Mouse (Mus musculus) megakaryocyte, embryonic 14.5 days (primary cell): ENCODE measurements at regions not wholly inside any gene's neighbourhood (a gene's known extent, or its start where the extent isn't known, plus 50 kb on each side); places are given as distances from the start of the nearest gene placed in this dataset.

ENCODE experiments used
- H3K27me3 ChIP-seq: replicated peaks from 2 replicates; pipeline ENCODE3; 2012; ENCODE audit warnings: inconsistent platforms
- H3K36me3 ChIP-seq: replicated peaks from 2 replicates; pipeline ENCODE3; 2012; ENCODE audit warnings: low read length, inconsistent platforms, mixed read lengths
- H3K4me1 ChIP-seq: 2 replicates; pipeline ENCODE4 v1.6.1; 2012; ENCODE audit warnings: inconsistent platforms
- H3K4me3 ChIP-seq: replicated peaks from 2 replicates; pipeline ENCODE3; 2012; ENCODE audit warnings: moderate library complexity, mild to moderate bottlenecking, inconsistent platforms
- H3K9me3 ChIP-seq: 2 replicates; pipeline ENCODE4 v1.6.1; 2012; ENCODE audit warnings: inconsistent platforms
- FLI1 ChIP-seq: IDR thresholded peaks from 2 replicates; pipeline ENCODE4 v1.6.1; 2012; ENCODE audit warnings: low read length, inconsistent platforms, mixed read lengths
- GATA1 ChIP-seq: IDR thresholded peaks from 3 replicates; pipeline ENCODE4 v1.6.1; 2012; ENCODE audit warnings: mixed read lengths, low read length, inconsistent platforms, borderline replicate concordance

DNA sequence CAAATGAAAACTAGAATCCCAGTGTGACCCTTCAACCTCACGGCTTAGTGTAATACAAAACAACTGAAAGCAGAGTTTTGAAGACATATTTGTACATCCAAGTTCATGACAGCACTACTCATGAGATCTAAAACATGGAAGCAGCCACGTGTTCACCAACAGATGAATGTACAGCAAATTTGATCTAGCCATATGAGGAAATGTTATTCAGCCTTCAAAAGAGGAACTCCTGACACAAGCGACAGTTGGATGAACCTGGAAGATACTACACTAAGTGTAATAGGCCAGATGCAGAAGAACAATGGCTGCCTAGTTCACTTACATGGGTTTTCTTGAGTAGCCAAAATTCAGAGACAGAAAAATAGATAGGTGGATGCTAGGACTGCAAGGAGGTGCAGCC is 212.0 kb upstream of the Cdyl start:
- H3K9me3 ChIP-seq: no peaks in the 10 kb centered on the region
- H3K36me3 ChIP-seq: no peaks in the 10 kb centered on the region
- H3K27me3 ChIP-seq: no peaks in the 10 kb centered on the region
- no peaks in the 10 kb centered on the region for H3K4me1 ChIP-seq
- H3K4me3 ChIP-seq: no peak overlapping the region
- TF ChIP-seq GATA1 (no peak), FLI1 (no peak)

DNA sequence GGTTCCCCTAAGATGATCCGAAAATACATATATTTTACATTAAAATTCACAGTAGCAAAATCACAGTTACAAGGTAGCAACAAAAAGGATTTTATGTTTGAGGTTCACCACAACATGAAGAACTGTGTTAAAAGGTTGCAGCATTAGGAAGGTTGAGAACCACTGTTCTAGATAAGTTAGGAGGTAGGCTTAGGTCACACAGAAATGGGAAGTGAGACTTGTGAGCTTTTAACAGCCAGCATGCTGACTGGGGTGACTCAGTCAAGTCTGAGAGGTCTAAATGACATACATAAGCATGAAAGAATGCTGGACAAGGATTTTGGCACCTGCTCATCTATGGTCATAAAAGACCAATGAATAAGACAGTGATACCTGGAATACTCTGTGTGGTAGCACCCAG is 207.2 kb upstream of the Cdyl start:
- Histone ChIP-seq H3K4me1 (no peaks in the 10 kb centered on the region), H3K4me3 (no peak overlapping the region), H3K9me3 (no peaks in the 10 kb centered on the region), H3K36me3 (no peaks in the 10 kb centered on the region), H3K27me3 (peaks cover 2% of the 10 kb centered on the region)
- TF ChIP-seq GATA1 (no peak), FLI1 (no peak)

DNA sequence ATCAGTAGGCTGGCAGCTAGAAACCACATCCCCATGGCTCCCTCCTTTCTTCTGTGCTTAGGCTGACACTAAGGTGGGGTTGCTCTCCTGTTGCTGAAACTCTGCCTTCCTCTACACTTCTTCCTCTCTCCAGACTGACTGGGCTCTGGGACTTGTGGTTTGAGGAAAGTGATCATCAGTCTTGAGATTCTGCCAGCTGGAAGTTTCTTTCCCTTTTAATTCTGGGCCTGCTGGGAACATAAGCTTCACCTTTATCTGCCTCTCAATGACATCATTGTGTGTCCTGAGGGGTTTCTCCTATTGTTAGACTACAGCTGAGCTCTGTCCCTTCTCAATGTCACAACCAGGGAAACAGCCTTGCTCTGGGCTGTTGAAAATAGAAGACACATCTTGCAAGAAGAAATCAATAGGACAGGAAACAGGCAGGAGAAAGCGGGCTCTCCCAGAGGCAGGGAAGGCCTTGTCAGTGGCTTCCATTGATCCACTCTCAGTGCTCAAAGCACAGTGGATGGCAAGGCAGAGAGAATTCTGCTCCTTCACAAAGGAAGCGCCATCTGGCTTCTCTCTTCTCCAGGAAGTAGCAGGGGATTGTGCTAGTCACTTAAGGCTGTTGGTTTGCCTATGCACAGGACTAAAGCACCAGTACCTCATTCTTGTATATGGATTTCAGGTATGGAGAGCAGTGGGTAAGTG is 206.3 kb upstream of the Cdyl start:
- no peaks in the 10 kb centered on the region for H3K9me3 ChIP-seq
- H3K4me3 ChIP-seq: no peak overlapping the region
- TF ChIP-seq GATA1: no peak
- TF ChIP-seq FLI1: no peak
- H3K27me3 ChIP-seq: peaks cover 2% of the 10 kb centered on the region
- H3K4me1 ChIP-seq: no peaks in the 10 kb centered on the region
- H3K36me3 ChIP-seq: no peaks in the 10 kb centered on the region

DNA sequence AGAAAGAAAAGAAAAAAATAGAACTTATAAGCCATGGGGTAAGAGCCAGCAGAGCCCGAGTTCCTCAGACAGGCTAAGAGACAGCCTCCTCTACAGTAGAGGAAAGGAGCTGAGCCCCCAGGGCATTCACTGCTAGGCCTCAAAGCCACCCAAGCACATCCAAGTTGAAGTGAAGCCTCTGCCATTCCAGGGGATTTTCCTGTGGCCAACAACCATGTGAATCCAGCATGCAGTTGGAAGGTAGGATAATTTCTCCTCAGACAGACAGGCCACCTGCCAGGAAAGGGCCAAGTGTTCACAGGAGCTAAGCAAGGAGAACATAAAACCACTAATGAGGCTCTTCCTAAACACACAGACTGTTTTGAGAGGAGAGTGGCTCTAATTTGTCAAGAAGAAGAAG is 199.6 kb upstream of the Cdyl start:
- H3K4me3 ChIP-seq: no peak overlapping the region
- H3K36me3 ChIP-seq: no peaks in the 10 kb centered on the region
- no peaks in the 10 kb centered on the region for H3K4me1 ChIP-seq
- TF ChIP-seq FLI1 (no peak), GATA1 (no peak)
- 0 out of 2 replicates have a peak, but pooled peaks cover 3% of the 10 kb centered on the region for H3K9me3 ChIP-seq
- H3K27me3 ChIP-seq: no peaks in the 10 kb centered on the region

DNA sequence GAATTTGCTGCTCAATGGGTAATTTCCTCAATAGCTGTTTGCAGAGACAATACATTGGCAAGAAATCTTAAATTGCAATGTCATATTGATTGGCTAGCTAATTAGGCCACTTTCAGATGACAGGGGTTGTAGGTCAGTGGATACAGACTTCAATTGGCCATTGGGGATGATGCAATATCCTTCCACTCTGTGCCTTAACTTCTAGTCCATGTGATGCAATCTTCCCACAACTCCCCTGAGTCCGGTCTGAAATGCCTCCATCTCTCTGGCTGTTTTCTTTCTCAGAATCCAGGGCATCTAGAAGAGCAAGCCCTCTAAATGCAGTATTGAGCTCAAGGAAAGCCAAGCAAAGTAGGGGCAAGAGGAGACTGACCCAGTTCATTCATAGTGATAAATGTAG is 196.4 kb upstream of the Cdyl start:
- TF ChIP-seq GATA1 (no peak), FLI1 (no peak)
- no peaks in the 10 kb centered on the region for H3K36me3 ChIP-seq

DNA sequence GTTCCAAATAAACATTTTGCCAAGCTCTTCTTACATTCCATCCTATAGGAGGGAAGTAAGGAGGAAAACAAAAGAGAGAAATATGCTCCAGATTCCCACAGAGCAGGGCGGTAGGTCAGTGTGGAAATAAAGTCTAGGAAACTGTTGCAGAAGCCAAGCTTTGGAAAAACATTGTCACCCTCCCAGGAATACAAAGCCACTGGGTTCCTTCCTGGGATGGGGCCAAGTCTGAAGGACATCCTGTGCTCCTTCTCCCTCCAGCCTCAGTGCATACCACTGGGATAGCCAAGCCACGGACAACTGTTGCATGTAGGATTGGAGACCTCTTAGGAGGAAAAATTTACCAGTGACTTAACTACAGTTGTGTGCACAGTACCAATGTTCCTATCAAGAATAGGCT is 195.8 kb upstream of the Cdyl start:
- Histone ChIP-seq H3K4me3 (no peak overlapping the region), H3K9me3 (0 out of 2 replicates have a peak, but pooled peaks cover 3% of the 10 kb centered on the region), H3K36me3 (no peaks in the 10 kb centered on the region), H3K4me1 (no peaks in the 10 kb centered on the region), H3K27me3 (no peaks in the 10 kb centered on the region)
- TF ChIP-seq GATA1 (no peak), FLI1 (no peak)

More for the DNA sequence above, 196.4 kb upstream of the Cdyl start:
- Histone ChIP-seq H3K4me3 (no peak overlapping the region), H3K27me3 (no peaks in the 10 kb centered on the region), H3K9me3 (0 out of 2 replicates have a peak, but pooled peaks cover 3% of the 10 kb centered on the region), H3K4me1 (no peaks in the 10 kb centered on the region)

DNA sequence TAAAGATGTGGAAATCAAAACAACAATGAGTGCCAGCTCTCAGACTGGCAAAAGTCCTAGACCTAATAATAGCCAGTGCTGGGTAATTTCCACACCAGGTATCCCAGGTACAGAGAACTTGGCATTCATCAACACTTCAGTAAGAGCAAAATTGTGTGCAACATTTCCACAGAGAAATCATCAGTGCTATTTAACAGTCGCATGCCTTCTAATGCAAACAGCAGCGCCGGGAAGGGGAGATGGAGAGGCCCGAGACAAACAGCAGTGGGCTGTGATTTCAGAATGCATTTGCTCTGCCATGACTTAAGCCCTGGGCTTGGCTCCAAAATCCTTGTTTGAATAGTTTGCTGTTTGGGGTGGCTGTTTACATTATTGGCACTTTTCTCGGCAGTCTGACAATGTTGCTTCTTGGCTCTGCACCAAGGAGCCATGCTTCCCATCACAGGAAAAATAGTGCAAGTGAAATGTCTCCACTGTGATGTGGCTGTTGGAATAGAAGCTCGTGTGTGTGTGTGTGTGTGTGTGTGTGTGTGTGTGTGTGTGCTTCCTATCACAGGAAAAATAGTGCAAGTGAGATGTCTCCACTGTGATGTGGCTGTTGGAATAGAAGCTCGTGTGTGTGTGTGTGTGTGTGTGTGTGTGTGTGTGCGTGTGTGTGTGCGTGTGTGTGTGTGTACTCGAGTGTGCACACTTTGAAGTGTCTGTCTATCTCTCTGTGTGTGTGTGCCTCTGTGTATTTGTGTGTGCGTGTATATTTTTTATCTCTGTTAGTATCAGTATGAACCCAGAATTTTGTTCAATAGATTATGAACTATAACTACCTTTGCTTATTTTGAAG is 190.1 kb upstream of the Cdyl start:
- Histone ChIP-seq H3K27me3 (no peaks in the 10 kb centered on the region), H3K4me1 (no peaks in the 10 kb centered on the region), H3K4me3 (no peak overlapping the region), H3K9me3 (no peaks in the 10 kb centered on the region), H3K36me3 (no peaks in the 10 kb centered on the region)
- TF ChIP-seq FLI1: no peak
- no peak for TF ChIP-seq GATA1

DNA sequence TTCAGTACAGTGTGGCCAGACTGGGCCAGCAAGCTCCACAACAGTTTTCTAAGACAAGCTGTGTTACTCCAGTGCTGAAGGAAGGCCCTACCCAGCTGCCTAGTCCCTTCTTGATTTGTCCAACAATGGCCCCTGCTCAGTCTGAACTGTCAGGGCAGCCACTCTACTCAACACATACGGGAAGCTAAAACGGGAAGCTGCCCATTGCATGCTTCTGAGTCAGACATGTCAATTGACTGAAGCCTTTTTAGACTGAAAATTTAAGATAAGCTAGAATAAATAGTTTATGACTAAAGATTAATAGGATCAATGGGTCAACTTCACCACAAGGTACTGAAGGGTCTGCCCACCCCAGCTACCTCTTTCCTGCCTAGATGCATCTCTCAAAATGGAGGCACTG is 181.4 kb upstream of the Cdyl start:
- Histone ChIP-seq H3K4me1 (no peaks in the 10 kb centered on the region), H3K9me3 (no peaks in the 10 kb centered on the region), H3K36me3 (no peaks in the 10 kb centered on the region), H3K27me3 (no peaks in the 10 kb centered on the region), H3K4me3 (no peak overlapping the region)
- TF ChIP-seq FLI1: no peak
- no peak for TF ChIP-seq GATA1

DNA sequence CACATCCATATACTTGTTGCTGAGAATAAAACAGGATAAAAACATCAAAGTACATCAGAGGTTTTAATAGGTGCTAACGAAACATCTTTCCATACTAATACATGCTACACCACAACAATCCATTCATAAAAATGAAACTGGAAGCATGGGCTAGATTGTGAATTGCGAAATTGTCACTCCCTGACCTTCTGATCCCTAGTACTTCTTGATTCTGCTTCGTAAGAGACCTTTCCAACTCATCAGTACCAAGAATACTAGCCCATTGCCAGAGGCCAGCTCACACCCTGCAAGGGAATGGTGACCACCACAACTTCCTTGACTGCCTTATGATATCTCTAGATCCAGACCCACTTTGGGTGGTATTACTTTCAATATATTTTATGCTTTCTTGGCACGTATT is 177.3 kb upstream of the Cdyl start:
- no peak for TF ChIP-seq FLI1
- no peak for TF ChIP-seq GATA1
- Histone ChIP-seq H3K27me3 (no peaks in the 10 kb centered on the region), H3K9me3 (0 out of 2 replicates have a peak, but pooled peaks cover 3% of the 10 kb centered on the region), H3K4me1 (no peaks in the 10 kb centered on the region), H3K36me3 (no peaks in the 10 kb centered on the region), H3K4me3 (no peak overlapping the region)

DNA sequence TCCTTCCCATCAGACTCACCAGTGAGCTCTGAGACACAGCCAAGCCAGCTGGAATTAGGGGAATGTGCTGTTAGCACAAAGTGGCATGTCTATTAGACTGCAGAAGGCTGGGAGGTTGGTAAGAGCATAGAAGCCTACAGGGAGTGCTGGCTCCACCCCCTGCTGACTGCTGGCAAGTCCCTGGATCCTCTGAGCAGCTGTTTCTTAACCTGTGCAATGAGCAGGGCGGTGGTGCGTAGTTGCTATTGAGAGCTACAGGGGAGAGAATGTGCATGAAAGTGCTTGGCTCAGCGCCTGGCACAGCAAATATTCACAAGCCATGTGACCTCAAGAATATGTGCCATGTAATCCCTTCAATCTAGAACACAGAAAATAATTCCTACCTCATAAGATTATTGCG is 173.5 kb upstream of the Cdyl start:
- no peaks in the 10 kb centered on the region for H3K27me3 ChIP-seq
- H3K4me3 ChIP-seq: no peak overlapping the region
- TF ChIP-seq GATA1: no peak
- TF ChIP-seq FLI1: no peak
- H3K4me1 ChIP-seq: no peaks in the 10 kb centered on the region
- no peaks in the 10 kb centered on the region for H3K36me3 ChIP-seq
- H3K9me3 ChIP-seq: peaks cover 10% of the 10 kb centered on the region
